Mouse (Mus musculus): ENCODE data around the gene Utp15. TPM values are rescaled to one million over a fixed set of nuclear protein-coding genes. Genes with fewer than 3 reads are reported as not detected.

Utp15 gene
- total RNA-seq (2022), result 10 to 100 TPM; 19.8 to 24.6 (median 22.1) TPM

DNA sequence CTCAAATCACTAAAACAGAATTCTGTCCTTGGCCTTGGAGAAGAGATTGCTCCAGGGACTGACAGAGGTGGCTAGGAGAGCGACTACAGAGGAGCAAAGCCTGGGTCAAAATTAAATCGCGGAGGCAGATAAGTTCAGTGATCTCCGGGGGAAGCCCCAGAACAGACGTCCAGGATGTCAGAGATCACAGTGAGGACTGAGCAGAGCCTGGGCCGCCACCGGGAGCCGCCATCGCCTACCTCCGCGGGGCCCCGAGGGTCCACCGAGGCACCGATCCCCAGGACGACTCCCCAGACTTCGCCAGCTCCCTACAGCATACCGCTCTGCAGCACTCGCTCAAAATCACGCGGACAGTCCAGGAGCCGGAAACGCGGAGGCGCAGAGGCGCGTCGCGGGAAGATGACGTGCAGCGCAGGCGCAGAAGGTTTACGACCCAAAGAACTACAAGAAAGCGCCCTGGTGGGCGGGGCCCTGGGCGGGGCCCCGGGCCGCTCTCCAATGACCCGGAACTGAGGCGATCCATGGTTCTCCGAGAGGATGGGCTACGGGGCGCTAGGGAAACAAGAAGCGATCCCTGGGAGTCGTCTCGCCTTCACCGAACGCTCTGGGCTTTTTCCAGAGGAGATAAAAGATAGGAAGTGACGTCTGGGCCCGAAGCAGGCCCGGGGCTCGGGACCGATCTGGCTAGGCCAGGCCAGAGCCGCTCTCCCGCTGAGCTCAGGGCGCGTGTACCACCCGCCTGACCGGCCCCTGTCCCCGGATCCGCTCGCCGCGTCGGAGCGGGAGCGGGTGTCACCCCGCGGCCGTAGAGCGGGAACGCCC is at the start of gene Utp15, which contains the start of gene Ankra2:
Gene Utp15 (minus strand): TSS at position 406 of the 822 bp plus-strand sequence.
Gene Ankra2 (plus strand): TSS at position 439 of the 822 bp plus-strand sequence.
- DNase-seq, result peak; percentile 97

DNA sequence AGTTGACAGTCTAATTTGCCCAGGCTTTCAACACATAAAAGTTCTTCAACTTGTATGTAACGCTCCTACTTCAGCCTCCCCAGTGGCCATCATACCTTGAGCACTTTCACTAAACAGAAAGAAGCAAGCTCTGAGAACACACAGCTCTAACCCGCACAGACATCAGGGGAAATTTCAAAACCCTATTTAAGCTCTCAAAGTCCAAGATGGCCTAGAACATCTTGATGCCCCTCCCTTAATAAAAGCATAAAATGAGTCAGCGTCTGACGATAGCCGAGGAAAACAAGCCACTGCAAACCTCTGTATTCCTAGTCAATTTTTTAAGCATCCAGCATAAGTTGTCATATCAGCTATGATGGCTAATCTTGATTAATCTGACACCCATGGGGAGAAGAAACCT is 48.8 kb upstream of the Utp15 start:
- DNase-seq, result no peak

DNA sequence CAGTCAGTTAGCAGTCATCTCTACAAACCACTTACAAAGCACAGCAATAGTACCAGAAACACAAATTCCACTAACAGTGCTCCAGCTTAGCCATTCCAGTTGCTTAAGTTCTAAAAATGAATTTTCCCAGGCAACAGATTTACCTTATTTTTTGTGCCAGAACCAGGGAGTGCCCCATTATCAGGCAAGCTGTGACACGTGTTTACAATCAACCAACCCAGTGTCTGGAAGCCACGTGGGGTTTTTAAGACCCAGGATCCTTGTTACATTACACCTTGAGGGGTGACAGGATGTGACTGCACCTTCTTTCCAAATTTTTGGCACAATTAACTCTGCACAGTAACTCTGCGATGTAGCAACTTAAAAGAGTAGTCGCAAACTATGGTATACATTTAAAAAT is 45.9 kb upstream of the Utp15 start:
- DNase-seq, result no peak

DNA sequence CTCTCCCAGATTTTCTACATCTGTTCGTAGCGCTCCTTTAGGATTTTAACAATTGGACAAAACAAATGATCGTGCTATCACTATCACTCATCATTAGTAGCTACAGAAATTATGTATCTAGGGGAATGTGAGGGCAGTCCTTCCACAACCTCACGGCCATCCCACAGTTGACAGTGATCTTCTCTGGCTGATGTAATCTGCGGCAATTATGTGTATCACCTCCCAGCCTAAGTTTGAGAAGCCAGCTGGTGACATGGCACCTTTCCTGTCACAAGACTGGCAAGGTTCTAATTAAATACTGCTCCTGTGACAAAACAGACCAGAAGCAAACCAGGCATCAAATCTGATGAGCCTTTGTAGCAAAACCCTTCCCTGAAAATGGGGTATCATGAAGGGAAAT is 45.2 kb upstream of the Utp15 start:
- DNase-seq, result no peak

DNA sequence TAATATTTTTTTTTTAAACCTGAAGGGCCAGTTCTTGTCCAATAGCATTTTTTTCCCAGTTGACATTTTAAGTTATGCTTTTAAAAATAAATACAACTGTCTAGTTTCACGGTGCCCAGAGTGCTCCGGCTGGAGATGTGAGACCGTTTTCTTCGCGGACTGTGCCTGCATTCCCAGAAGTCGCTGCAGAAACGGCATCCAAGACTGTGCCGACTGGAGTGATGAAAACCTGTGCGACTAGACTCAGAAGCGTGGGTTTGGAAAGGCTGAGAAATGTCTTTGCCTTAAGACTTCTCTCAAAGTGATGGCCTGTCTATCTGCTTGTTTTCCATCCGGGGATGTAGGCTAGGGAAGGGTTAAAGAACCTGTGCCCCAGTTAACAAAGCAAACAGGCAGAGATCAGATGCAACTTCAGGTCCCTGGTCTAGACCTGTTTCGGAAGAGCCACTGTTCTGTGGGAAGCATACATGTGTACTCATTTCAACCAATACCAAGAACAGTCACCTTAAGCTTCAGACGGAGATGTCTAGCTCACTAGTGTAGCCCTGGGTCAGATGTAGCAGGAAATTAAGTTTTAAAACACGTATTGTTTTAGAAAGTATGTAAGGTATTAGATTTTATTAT is 44.1 kb upstream of the Utp15 start:
- DNase-seq, result no peak

DNA sequence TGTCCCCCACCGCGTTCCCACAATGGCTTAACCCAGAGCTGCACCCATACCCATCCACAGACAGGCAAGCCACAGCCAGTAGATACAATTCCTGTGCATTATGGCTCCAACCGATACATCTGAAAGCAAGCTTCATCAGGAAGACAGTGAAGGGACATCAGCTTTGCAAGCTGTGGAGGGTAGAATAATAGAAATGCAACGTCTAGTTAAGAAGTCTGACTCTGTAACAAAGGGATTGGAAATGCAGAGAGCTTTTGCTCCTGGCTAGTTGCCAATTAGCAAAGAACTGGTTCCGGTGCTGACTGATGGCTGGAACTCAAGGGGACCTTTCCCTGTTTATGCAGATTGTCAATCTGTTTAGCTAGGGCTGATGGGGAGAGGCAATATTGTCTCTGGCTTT is 43.6 kb upstream of the Utp15 start:
- no peak for DNase-seq

DNA sequence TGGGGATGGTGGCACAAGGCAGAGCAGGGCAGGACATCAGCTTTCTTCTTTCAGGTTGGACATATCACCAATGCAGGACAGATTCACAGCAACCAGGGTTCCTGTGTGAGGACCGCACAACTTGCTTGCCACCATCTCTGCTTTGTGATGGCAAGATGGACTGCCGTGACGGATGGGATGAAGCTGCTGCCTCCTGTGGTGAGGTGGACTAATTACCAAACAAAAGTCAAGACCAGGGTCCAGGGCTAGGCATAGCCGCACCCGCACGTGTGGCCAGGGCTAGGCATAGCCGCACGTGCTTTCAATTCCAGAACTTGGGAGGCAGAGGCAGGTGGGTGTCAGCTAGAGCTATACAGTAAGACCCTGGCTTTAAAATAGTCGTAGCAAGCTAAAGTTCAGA is 42.4 kb upstream of the Utp15 start:
- DNase-seq, result no peak

DNA sequence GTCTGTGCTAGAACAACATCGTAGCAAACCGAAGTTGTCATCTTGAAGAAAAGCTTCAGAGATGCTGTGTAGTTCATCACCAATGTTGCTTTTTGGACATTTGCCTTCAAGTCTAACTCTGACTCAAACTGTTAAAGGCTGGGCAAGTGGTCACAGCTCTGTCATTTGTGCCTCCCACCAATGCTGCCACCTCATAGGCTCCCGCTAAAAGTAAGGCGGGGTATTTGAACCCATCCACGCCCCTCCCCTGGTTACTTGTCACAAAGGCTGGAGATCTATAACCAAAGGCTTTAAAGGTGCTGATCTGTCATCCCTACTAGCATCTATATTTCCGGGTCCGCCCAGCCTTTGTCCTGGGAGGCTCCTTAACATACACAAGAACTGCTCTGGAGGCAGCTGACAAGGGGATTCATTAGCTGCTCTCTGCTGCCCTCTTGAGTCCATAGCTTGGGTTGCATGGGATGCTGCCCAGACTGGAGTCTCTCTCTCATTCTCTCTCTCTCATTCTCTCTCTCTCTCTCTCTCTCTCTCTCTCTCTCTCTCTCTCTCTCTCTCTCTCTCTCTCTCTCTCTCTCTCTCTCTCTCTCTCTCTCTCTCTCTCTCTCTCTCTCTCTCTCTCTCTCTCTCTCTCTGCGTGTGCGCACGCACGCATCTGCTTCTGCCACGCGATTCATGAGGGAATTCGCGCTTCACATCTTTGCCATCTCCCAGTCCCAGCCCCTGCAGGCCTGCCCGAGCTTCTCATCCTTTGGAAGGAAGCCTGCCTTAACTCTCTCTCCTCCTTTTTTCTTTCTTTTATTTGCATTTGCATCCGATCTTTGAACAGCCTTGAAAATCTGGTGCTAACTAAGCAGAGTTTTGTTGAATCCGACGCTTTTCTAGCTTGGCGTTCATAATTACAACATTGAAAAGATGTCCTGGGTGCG is 36.3 kb upstream of the Utp15 start:
- DNase-seq, result peak; percentile 50

DNA sequence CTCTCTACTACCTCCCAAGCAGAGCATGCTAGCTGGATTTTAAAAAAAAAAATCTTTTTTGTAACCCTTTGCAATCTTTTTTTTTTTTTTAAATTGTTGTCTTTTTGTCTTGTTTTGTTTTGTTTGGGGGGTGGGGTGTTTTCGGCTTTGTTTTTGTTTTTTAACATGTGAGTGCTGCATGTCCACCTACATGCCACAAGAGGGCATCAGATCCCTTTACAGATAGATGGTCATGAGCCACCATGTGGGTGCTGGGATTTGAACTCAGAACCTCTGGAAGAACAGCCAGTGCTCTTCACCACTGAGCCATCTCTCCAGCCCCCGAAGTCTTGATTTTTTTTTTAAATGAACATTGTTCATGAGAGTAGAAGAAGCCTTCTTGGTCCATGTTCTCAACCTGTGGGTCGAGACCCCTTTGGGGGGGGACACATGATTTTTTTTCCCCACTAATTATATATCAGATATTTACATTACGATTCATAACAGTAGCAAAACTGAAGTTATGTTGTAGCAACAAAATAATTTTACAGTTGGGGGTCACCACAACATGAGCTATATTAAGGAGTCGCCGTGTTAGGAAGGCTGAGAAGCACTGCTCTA is 35.1 kb upstream of the Utp15 start:
- no peak for DNase-seq

DNA sequence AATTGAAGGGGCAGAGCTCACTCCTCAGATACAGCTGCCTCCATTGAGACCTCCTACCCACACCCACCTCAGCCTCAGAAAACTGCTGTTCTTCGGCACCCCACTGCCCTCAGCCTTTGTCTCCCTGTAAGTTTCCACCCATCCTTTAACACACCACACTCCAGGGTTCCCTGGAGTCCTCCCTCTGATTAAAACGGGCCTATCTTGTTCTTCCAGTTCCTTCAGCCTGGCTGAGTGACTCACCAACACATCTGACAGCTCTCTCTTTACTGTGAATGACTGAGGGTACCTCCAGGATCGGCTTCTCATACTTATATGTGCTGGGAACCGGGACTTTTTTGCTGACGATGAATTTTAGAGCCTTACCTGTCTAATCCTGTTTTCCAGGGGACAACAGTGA is 33.2 kb upstream of the Utp15 start:
- DNase-seq, result no peak

DNA sequence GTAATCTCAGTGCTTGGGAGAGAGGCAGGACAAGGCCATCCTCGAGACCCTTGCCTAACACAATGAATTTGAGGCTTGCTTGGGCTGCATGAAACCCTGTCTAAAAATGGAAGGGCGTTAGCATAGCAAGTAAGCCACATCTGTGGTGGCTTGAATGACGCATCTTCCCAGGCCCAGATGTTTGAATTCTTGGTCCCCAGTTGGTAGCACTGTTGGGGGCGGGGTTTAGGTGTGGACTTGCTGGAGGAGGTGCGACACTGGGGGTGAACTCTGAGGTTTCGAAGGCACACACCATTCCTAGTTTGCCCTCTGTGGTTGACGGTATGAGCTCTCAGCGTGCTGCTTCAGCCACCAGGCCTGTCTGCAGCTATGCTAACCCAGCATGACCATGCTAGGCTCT is 28.9 kb upstream of the Utp15 start:
- DNase-seq, result no peak

DNA sequence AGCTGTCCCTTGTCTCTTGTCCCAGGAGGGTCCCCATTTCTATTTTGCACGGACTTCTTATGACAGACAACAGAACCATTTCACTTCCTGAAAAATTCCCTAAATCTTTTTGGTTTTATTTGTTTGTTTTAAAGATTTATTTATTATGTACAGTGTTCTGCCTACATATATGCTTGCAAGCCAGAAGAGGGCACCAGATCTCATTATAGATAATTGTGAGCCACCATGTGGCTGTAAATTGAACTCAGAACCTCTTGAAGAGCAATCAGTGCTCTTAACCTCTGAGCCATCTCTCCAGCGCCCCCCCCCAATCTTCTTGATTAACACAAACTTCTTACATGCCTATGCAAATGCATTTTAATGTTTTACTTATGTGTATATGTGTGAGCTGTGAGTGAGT is 27.9 kb upstream of the Utp15 start:
- no peak for DNase-seq

DNA sequence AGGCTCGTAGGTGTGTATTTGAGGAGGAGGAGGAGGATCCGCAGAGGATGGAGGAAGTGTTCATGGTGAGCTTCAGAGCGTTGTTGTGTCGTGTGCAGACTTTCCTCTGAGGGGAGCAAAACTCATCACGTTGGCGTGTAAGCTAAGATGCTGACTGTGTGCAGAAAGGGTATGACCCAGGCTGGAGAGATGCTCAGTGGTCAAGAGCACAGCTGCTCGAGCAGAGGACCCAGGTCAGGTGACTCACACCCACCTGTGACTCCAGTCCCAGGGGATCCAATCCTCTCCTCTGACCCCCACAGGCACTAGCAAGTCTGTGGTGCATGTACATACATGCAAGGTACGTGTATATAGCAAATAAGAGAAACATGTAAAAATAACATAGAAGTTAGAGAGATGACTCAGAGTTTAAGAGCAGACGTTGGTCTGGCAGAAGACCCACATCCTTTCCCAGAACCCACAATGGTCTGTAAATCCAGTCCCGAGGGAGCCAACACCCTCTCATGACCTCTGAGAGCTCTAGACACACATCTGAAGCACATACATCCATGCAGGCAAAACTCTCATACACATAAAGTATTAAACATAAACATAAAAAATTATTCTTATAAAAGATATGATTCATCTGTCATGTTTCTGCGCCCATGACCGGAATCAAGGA is 18.3 kb upstream of the Utp15 start:
- DNase-seq, result no peak

DNA sequence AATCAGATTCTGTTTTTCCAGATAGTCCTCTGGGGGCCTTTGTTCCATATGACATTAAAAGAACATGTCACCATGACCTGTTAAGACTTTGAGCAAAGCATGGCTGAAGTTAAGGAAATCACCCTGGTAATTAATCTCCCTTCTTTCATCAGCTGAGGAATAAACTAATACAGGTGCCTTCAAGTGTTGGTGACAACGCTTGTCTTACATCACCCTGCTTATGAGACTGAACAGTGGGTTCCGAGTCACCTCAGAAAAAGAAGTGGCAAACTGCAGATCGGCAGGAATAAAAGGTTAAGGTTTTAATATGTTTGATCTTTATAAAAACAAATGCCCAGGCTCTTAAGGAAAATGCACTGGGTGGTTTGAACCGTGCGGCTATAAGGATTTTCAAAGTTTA is 16.8 kb upstream of the Utp15 start, which contains the start of gene Gm21976:
Gene Gm21976 (plus strand): TSS at position 202 of the 400 bp plus-strand sequence.
- DNase-seq, result no peak

DNA sequence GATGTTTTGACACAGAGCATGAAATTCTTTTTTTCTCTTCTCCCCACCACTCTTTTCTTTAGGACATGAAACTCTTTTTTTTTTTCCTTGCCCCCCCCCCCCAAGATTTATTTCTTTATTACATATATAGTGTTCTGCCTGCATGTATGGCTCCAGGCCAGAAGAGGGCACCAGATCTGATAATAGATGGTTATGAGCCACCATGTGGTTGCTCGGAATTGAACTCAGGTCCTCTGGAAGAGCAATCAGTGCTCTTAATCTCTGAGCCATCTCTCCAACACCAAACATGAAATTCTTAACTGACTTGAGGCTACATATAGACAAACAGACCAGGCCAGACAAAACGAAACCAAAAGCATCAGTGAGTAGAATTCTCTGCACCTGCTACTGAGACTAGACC is 14.7 kb upstream of the Utp15 start:
- no peak for DNase-seq

DNA sequence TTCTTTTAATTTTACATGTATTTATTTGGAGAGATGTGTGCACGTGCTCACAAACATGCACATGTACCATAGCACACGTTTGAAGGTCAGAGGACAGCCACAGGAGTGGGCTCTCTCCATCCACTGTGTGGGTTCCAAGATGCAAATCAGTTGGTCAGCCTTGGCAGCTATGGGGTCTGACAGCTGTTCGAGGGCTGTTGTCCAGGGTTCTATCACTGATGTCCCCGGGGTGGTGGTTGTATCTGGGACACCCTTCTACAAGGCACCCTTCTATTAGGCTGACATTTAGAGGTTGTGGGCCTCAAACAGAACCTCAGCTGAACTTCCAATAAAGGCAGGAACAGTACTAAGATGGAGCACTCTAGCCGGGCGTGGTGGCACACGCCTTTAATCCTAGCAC is 13.4 kb upstream of the Utp15 start:
- DNase-seq, result no peak

DNA sequence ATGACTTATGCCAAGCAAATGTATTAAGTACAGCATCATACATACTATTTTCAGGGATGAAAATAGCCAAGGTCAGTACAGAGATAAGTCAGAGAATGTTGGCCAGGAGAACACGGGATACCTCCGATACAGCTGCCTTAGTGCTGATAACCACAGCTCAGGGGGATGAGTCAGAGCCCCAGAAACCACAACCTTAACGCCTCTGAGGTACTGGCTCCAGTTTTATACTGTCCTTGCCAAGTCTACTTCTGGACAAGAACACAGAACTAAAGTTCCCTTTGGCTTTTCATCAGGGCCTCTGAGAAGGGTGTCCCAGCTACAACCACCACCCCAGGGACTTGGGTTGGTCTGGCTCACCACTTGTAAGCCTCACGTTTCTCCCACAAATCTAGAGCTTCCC is 12.8 kb upstream of the Utp15 start:
- DNase-seq, result peak; percentile 59

DNA sequence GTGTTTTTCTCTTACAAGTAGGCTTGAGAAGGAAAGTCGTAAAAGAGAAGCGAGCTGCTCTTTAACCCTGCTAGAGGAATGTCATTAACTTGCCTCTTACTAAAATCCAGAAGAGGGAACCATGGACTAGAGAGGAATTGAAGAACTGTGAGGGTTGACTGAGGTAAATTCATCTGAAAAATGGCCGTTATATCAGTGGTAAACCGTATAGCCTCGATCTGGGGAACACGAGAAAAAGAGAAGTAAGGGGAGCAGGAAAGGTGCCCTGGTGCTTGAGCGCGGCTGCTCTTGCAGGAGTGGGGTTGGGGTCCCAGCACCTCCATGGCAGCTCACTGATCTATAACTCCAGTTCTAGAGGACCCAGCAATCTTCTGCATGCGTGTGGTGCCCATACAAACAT is 11.2 kb upstream of the Utp15 start:
- no peak for DNase-seq

DNA sequence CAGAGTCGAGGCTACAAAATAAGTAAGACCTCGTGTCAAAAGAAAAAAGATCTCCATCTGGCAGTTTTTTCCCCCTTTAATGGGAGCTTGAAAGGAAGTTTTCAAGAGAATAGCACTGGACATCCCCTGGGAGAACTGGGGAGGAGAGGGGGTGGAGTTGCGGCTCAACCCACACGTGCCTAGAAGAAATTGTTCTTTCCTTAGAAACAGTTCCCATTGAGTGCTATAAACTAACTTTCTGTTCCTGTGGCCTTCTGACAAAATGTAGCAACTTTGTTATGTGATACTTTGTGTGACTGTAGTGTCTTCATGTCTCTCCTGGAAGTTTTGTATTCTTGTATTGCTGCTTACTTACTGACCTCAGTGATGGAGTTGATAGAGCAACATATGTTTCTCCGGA is 1.3 kb upstream of the Utp15 start:
- DNase-seq, result no peak

DNA sequence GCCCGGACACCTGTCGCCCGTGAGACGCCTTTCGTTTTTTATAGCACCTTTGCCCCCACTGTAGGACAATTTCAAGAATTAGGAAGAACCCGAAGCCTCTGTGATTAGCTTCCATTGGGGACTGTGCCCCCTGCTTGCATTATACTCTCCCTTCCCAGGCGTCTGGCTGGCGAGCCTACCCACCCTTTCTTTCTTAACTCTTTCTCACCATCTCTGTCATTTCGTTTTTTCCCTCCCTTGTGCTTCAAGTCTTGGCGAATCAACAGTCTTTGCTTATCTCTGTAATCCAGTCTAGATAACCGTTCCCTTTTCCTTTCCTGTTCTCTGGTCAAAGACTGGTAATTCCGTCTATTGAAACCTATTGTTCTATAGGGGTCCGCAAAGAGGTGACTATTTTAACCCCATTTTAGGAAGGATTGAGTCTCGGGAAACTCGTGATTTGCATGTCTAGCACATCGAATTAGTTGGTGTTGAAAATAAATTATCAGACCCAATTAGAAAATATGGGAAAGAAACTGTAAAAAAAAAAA is 682 bp upstream of the Utp15 start:
- no peak for DNase-seq

DNA sequence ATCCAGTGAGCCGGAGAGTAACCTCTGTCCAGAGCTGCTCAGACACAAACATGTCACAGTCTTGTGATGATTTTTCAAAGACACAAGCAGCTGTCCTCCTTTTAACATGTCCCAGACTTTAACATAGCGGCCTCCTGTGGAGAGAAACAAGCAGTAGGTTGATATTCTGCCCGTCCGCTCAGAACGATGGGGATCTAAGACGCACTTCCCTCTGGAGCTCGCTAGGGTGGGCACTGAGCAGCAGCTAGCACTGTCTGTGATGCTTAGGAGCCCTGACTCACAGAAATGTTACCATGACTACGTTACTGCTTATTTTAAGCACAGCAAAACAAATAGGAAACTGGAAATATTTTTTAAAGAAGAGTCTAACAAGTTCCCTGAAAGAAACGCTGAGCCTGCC is 7.9 kb downstream of the Utp15 start:
- DNase-seq, result no peak

DNA sequence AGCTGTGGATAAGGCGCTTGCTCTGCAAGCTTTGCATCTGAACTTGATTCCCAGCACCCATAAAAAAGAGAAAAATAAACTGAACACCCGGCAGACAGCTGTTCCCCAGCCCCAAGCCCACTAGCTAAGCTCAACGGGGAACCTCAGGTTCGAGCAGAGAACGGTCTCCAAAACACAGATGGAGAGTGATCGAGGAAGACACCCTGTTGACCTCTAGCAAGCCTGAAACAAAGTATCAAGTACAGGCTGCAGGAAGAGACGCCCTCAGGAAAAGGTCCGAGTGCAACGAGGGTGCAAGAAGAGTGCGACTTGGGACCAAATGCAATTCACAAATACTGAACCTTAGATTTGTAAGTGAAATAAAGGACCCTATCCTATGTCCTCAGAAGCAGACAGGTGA is 13.2 kb downstream of the Utp15 start:
- DNase-seq, result no peak
